Mouse (Mus musculus): ENCODE results near the gene Ano10. TPM values are rescaled to one million over a fixed set of nuclear protein-coding genes. Genes with fewer than 3 reads are reported as not detected.

Gene Ano10
- polyA plus RNA-seq, 1 experiment from 2014 or later = 31.1 TPM

DNA sequence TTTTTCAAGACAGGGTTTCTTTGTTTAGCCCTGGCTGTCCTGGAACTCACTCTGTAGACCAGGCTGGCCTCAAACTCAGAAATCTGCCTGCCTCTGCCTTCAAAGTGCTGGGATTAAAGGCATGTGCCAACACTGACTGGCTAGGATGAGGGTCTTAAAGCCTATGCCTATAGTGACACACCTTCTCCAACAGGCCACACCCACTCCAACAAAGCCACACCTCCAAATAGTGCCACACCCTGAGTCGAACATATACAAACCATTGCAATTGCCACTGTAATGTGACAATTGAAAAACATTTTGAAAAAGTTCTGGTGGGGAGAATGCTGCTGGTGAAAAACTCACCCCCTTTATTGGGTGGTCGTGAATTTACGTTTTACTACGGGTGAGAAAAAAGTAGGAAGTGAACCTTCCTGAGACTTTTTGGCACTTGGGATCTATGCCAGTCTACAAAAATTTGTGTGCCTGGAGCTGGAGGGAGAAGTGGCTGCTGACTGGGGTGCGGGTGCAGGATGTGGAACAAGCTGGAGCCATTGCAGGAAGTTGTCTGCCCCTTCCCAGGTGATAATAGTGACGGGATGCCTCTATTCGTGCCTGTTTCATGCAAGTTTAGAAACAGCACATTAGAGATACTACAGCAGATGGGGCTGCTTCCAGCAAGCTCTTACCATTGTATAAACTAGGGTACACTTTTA is 18.2 kb upstream of the Ano10 start:
- Histone ChIP-seq H3K36me3 (replicated peaks) (no peaks in the 10 kb centered on the region), H3K4me1 (peaks cover 31% of the 10 kb centered on the region), H3K9me3 (no peaks in the 10 kb centered on the region), H3K27ac (no peak overlapping the region), H3K27me3 (ENCODE audit: poor library complexity, severe bottlenecking) (peaks cover 8% of the 10 kb centered on the region), H3K4me3 (no peak overlapping the region)
- WGBS = 89% methylated on average over 7 of the region's 7 CpGs
- DNase-seq (ENCODE audit: extremely low spot score, low spot score) = no peak

GRCm38 (mm10) chr9:122311051-122311760 is 17.0 kb upstream of the Ano10 start:
- Histone ChIP-seq H3K27ac (peak overlapping the region; percentile 86), H3K4me1 (peaks cover 31% of the 10 kb centered on the region), H3K36me3 (replicated peaks) (no peaks in the 10 kb centered on the region), H3K9me3 (no peaks in the 10 kb centered on the region), H3K27me3 (ENCODE audit: poor library complexity, severe bottlenecking) (peaks cover 5% of the 10 kb centered on the region; the same call in 1 of the 2 replicates), H3K4me3 (peak overlapping the region; percentile 50)
- WGBS = 77% methylated on average over 7 of the region's 7 CpGs
- no peak for DNase-seq (ENCODE audit: extremely low spot score, low spot score)

- WGBS = 11% methylated on average over 18 of the region's 19 CpGs
- H3K27ac ChIP-seq = peak overlapping the region; percentile 86
Measured at GRCm38 (mm10) chr9:122310613-122311049, 16.4 kb upstream of the Ano10 start.

DNA sequence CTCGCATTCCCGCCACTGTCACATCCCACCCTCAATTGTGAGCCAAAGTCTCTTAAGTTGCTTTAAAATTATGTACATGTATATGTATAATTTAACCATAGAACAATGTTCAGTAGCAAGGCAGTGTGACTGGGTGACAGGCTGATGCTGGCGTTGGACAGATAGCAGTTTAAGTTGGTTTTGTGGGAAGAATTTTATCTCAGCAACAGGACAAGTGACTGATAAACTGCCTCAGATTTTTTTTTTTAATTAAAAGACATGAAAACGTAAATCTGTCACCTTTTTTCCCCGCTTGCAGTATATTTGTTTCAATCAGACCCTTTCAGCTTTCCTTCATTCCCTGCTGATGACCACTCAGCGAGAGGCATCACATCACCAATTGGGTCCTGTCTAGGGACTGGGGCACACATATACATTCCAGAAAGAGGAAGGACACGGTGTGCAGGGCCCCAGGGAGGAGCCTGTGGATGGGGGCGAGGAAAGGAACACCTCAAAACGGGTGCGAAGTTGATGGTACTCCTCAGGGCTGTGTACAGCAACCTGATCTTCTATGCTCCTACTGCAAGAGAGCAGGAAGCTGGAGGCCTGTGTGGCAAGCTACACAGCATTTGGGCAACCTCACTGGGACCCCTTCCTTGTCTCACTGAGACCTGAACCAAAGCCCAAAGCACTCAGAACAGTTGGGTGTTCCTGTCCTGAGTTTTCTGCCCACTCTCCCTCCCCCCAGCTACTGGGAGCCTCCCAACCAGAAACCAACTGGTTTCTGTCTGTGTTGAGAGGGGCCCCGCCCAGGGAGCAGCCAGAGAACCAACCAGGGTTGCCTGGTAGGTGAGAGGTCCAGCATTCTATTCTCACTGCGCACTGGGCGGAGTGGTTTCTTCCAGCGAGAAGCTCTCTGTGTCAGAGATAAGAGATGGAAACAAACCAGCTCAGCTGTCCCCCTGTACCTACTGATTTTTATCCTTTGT is 15.1 kb upstream of the Ano10 start:
- DNase-seq (ENCODE audit: extremely low spot score, low spot score) = no peak
- Histone ChIP-seq H3K9me3 (no peaks in the 10 kb centered on the region), H3K27me3 (ENCODE audit: poor library complexity, severe bottlenecking) (peaks cover 3% of the 10 kb centered on the region; the same call in 1 of the 2 replicates), H3K4me1 (peaks cover 14% of the 10 kb centered on the region), H3K4me3 (no peak overlapping the region), H3K36me3 (replicated peaks) (no peaks in the 10 kb centered on the region), H3K27ac (no peak overlapping the region)
- WGBS = 79% methylated on average over 14 of the region's 14 CpGs

More at GRCm38 (mm10) chr9:122310613-122311049, 16.4 kb upstream of the Ano10 start:
- Histone ChIP-seq H3K4me1 (peaks cover 27% of the 10 kb centered on the region), H3K27me3 (ENCODE audit: poor library complexity, severe bottlenecking) (peaks cover 5% of the 10 kb centered on the region; the same call in 1 of the 2 replicates), H3K4me3 (peak overlapping the region; percentile 50), H3K9me3 (no peaks in the 10 kb centered on the region), H3K36me3 (replicated peaks) (no peaks in the 10 kb centered on the region)
- DNase-seq (ENCODE audit: extremely low spot score, low spot score) = peak; percentile 86

DNA sequence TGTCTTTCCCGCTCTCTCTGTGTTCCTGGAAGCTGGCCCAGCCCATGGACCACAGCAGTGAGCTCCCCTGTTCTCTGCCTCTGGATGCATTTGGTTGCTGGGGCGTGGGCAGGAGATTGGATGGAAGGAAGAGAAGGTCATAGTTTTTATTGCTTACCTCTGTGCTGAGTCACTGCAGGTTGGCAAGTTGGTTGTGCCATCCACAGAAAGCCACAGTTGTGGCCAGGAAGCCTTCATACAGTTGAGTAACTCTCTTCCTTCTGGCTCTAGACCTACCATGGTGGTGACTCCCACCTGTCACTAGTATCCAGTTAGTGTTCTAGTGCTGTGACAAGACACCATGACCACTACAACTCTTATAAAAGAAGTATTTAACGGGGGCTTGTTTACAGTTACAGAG is 11.1 kb upstream of the Ano10 start:
- 78% methylated on average over 3 of the region's 3 CpGs for WGBS
- no peaks in the 10 kb centered on the region for H3K36me3 ChIP-seq (replicated peaks)
- peaks cover 5% of the 10 kb centered on the region; the same call in 1 of the 2 replicates for H3K4me1 ChIP-seq
- no peak for DNase-seq (ENCODE audit: extremely low spot score, low spot score)
- H3K4me3 ChIP-seq = no peak overlapping the region
- no peaks in the 10 kb centered on the region for H3K9me3 ChIP-seq
- H3K27me3 ChIP-seq (ENCODE audit: poor library complexity, severe bottlenecking) = no peaks in the 10 kb centered on the region
- H3K27ac ChIP-seq = no peak overlapping the region

- no peaks in the 10 kb centered on the region for H3K27me3 ChIP-seq (ENCODE audit: poor library complexity, severe bottlenecking)
- H3K9me3 ChIP-seq = no peaks in the 10 kb centered on the region
- WGBS = 95% methylated on average over 5 of the region's 5 CpGs
- no peak overlapping the region for H3K27ac ChIP-seq
- no peak for DNase-seq (ENCODE audit: extremely low spot score, low spot score)
- no peaks in the 10 kb centered on the region for H3K36me3 ChIP-seq (replicated peaks)
- H3K4me1 ChIP-seq = peaks cover 15% of the 10 kb centered on the region
- no peak overlapping the region for H3K4me3 ChIP-seq
Measured at GRCm38 (mm10) chr9:122296169-122296568, 1.9 kb upstream of the Ano10 start.

DNA sequence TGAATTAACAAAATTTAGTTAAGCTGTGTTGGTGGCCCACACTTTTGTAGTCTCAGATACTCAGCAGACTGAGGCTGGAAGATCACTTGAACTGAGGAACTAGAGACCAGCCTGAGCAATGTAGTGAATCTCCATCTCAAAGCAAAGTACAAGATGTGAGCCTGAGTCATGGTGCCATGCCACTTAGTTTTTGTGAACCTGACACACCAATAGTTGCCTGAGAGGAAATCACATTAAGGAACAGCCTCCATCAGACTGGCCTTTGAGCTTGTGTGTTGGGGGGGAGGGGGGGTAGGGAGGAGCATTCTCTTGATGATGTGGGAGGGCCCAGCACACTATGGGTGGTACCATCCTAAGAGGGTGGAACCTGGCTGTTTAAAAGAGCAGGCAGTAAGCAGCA is 1.2 kb upstream of the Ano10 start:
- no peaks in the 10 kb centered on the region for H3K36me3 ChIP-seq (replicated peaks)
- H3K27me3 ChIP-seq (ENCODE audit: poor library complexity, severe bottlenecking) = no peaks in the 10 kb centered on the region
- H3K4me1 ChIP-seq = peaks cover 20% of the 10 kb centered on the region
- no peak for DNase-seq (ENCODE audit: extremely low spot score, low spot score)
- H3K9me3 ChIP-seq = no peaks in the 10 kb centered on the region
- H3K4me3 ChIP-seq = no peak overlapping the region
- H3K27ac ChIP-seq = no peak overlapping the region

- Histone ChIP-seq H3K27me3 (ENCODE audit: poor library complexity, severe bottlenecking) (no peaks in the 10 kb centered on the region), H3K4me1 (peaks cover 20% of the 10 kb centered on the region), H3K36me3 (replicated peaks) (no peaks in the 10 kb centered on the region), H3K4me3 (peak overlapping the region; percentile 86), H3K27ac (peak overlapping the region; percentile 92), H3K9me3 (no peaks in the 10 kb centered on the region)
- WGBS = under 1% methylated on average over 23 of the region's 23 CpGs
- no peak for DNase-seq (ENCODE audit: extremely low spot score, low spot score)
Measured at GRCm38 (mm10) chr9:122293865-122294241, 370 bp downstream of the Ano10 start.

DNA sequence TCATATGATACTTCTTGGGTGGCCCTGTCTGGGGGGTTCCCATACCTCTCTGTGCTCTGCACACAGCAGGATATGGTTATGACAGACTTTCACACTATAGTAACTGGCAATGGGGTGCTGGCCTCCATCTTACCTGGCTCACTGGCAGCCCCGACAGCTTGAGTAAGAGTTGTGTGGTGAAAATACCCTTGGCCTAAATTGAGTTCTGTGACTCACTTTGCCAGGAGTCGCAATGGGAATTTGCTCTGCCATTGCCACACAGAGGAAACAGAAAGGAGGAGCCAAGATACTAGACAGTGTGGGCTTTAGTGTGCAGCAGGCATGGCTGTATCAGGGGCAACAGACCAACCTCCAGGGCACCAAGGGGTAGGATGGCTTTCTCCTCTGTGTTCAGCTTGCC is 4.0 kb downstream of the Ano10 start:
- no peaks in the 10 kb centered on the region for H3K36me3 ChIP-seq (replicated peaks)
- 98% methylated on average over 2 of the region's 2 CpGs for WGBS
- no peaks in the 10 kb centered on the region for H3K9me3 ChIP-seq
- H3K27ac ChIP-seq = no peak overlapping the region
- H3K4me3 ChIP-seq = no peak overlapping the region
- peaks cover 54% of the 10 kb centered on the region for H3K4me1 ChIP-seq
- no peaks in the 10 kb centered on the region for H3K27me3 ChIP-seq (ENCODE audit: poor library complexity, severe bottlenecking)
- DNase-seq (ENCODE audit: extremely low spot score, low spot score) = no peak

DNA sequence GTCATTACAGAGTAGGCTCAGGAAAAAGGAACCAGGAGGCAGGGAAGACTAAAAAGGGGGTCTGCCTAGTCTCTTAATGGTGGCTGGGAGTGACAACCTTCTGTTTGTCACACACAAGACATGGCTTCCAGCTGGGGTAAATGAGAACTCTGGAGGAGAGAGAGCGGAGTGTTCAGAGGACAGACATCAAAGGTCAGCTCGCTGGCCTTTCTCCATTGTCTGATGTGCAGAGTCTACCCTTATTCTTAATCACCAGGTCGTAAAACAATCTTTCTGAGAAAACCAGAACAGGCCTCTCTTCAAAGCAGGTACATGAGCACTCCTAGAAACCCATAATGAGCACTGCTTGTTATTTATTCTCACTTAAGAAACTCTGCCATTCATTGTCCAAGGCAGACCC is 5.8 kb downstream of the Ano10 start:
- peaks cover 63% of the 10 kb centered on the region for H3K4me1 ChIP-seq
- WGBS = 21% methylated on average over 3 of the region's 3 CpGs
- DNase-seq (ENCODE audit: extremely low spot score, low spot score) = no peak
- H3K4me3 ChIP-seq = no peak overlapping the region
- no peak overlapping the region; the same call in 1 of the 2 replicates for H3K27ac ChIP-seq
- H3K27me3 ChIP-seq (ENCODE audit: poor library complexity, severe bottlenecking) = no peaks in the 10 kb centered on the region
- no peaks in the 10 kb centered on the region for H3K9me3 ChIP-seq
- no peaks in the 10 kb centered on the region for H3K36me3 ChIP-seq (replicated peaks)

GRCm38 (mm10) chr9:122287526-122287925 is 6.7 kb downstream of the Ano10 start:
- no peak for DNase-seq (ENCODE audit: extremely low spot score, low spot score)
- Histone ChIP-seq H3K27me3 (ENCODE audit: poor library complexity, severe bottlenecking) (no peaks in the 10 kb centered on the region), H3K9me3 (no peaks in the 10 kb centered on the region), H3K4me3 (no peak overlapping the region), H3K4me1 (peaks cover 59% of the 10 kb centered on the region), H3K27ac (peak overlapping the region; percentile 63; the same call in 1 of the 2 replicates), H3K36me3 (replicated peaks) (peaks cover 2% of the 10 kb centered on the region)
- 93% methylated on average over 3 of the region's 3 CpGs for WGBS

- H3K4me1 ChIP-seq = peaks cover 54% of the 10 kb centered on the region
- WGBS = 20% methylated on average over 4 of the region's 4 CpGs
- H3K27ac ChIP-seq = peak overlapping the region; percentile 79
- H3K27me3 ChIP-seq (ENCODE audit: poor library complexity, severe bottlenecking) = no peaks in the 10 kb centered on the region
- peaks cover 4% of the 10 kb centered on the region for H3K36me3 ChIP-seq (replicated peaks)
- no peak for DNase-seq (ENCODE audit: extremely low spot score, low spot score)
- H3K9me3 ChIP-seq = no peaks in the 10 kb centered on the region
- H3K4me3 ChIP-seq = peak overlapping the region; percentile 16; the same call in 1 of the 2 replicates
Measured at GRCm38 (mm10) chr9:122285833-122286310, 8.4 kb downstream of the Ano10 start.

All from forebrain, embryonic 10.5 days (tissue).